Mouse (Mus musculus): ENCODE measurements around the gene Sgip1. TPM values are rescaled to one million over a fixed set of nuclear protein-coding genes. Genes with fewer than 3 reads are reported as not detected.

Sgip1 gene
- total RNA-seq, 2 experiments from 2014 or later = 4.2 to 5.3 TPM

GRCm38 (mm10) chr4:102887770-102888689 is 146.9 kb downstream of the Sgip1 start:
- ATAC-seq (replicated peaks; ENCODE audit: poor library complexity) = no peak

DNA sequence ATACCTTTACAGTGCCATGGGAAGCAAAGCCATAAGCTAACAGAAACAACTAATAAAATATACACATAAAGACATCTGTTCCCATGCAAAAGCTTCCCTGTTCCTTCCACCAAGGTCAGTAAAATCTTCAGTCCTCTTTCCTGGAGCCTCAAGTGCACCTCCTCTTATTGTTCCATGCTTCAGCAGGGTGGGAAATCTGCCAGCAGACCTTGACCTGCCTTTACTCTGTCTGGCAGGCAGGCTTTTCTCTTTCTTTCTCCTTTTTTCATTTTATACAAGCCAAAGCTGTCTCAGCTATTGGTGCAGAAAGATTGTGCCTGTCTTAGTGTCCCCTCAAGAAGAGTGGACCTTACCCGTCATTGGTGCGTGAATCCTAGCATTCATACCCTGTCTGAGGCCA is 154.8 kb downstream of the Sgip1 start:
- ATAC-seq (replicated peaks; ENCODE audit: poor library complexity) = no peak

GRCm38 (mm10) chr4:102898987-102899386 is 157.9 kb downstream of the Sgip1 start:
- ATAC-seq (replicated peaks; ENCODE audit: poor library complexity) = no peak

DNA sequence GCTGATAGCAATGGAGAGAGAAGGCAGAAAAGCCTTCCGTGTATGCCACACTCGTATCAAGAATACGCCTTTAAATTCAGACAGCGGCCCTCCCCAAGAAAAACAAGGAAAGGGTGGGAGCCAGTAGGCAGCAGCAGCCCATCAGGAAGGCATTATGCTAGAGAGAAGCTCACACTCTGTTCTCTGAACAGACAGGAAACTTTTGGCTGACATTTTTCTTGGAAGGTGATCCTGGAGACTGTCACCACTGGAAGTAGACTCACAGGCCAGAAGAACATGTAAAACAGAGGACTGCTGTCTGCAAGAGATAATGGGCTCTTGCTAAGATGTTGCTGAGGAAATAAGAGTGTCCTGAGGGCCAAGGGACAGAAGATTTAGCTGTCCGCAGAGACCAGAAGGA is 158.6 kb downstream of the Sgip1 start:
- ATAC-seq (replicated peaks; ENCODE audit: poor library complexity) = no peak

- no peak for ATAC-seq (replicated peaks; ENCODE audit: poor library complexity)
Measured at GRCm38 (mm10) chr4:102900166-102900565, 159.1 kb downstream of the Sgip1 start.

- no peak for ATAC-seq (replicated peaks; ENCODE audit: poor library complexity)
Measured at GRCm38 (mm10) chr4:102907843-102908427, 166.8 kb downstream of the Sgip1 start.

DNA sequence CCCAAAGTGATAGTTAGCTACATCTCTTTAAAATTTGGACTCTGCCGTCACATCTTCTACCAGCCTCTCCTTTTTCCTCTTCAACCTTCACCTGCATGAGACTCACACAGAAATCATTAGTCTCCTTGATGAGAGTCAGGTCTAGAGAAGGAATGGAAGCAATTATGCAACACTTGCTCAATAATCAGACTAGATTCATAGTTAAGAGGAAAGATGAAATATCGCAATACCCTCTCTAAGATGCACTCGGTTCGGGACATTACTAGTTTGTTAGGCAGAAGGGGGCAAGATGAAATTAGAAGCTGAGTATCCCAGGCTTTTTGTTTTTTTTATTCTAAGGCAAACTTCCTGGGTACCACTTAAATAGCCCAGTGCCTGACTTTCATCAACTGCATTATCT is 169.1 kb downstream of the Sgip1 start:
- peak; percentile 80 for ATAC-seq (replicated peaks; ENCODE audit: poor library complexity)

DNA sequence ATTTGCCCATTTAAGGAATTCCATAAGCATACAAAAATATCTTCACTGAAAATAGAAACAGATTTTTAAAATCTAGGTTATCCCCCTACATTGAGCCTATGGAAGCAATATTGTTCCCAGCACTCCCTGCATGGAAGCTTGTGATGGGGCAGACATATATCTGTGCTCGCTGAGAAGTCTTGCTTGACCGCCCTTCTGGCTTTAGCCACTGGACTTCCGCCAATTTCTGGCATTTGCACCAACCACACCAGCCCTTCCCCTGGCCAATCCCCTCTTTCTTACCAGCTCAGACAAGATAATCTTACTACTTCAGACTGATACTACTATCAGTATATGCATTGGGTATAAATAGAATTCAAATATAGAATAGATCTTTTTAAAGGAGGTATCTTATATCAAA is 172.1 kb downstream of the Sgip1 start:
- no peak for ATAC-seq (replicated peaks; ENCODE audit: poor library complexity)

GRCm38 (mm10) chr4:102913700-102914327 is 172.7 kb downstream of the Sgip1 start:
- ATAC-seq (replicated peaks; ENCODE audit: poor library complexity) = peak; percentile 72

DNA sequence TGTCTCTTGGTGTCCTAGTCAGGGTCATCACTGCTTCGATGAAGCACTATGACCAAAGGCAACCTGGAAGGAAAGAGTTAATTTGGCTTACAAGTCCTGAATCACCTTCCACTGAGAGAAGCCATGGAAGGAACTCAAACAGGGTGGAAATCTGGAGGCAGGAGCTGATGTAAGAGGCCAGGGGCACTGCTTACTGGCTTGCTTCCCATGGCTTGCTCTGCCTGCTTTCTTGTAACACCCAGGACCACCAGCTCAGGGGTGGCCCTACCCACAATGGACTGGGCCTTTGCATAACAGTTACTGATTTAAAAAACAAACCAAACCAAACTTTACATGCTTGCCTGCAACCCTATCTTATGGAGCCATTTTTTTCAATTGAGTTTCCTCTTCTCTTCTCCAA is 177.1 kb downstream of the Sgip1 start:
- ATAC-seq (replicated peaks; ENCODE audit: poor library complexity) = no peak

DNA sequence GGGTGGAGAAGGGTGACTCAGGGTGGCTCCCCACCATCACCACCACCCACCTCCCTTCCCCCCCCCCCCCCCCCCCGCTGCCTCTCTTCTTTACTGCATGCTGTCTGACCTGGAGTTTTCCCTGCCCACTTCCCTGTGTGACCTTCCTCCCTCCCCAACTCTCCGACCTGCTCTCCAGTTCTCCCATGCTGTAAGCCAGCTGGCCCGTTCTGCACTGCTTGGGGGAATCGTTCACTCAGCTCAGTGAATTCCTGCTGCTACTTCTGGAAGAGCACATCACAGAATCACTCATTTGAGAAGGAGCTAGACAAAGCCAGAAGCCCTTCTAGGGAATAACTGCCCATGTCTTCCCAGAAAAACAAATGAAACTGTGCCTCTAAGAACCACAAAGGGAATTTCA is 188.4 kb downstream of the Sgip1 start:
- no peak for ATAC-seq (replicated peaks; ENCODE audit: poor library complexity)

- ATAC-seq (replicated peaks; ENCODE audit: poor library complexity) = peak; percentile 97
Measured at GRCm38 (mm10) chr4:102930679-102931078, 189.6 kb downstream of the Sgip1 start.

- ATAC-seq (replicated peaks; ENCODE audit: poor library complexity) = no peak
Measured at GRCm38 (mm10) chr4:102940266-102940665, 199.2 kb downstream of the Sgip1 start.

GRCm38 (mm10) chr4:102940738-102941137 is 199.6 kb downstream of the Sgip1 start:
- ATAC-seq (replicated peaks; ENCODE audit: poor library complexity) = no peak

- peak; percentile 98 for ATAC-seq (replicated peaks; ENCODE audit: poor library complexity)
Measured at GRCm38 (mm10) chr4:102944325-102944724, 203.2 kb downstream of the Sgip1 start.

DNA sequence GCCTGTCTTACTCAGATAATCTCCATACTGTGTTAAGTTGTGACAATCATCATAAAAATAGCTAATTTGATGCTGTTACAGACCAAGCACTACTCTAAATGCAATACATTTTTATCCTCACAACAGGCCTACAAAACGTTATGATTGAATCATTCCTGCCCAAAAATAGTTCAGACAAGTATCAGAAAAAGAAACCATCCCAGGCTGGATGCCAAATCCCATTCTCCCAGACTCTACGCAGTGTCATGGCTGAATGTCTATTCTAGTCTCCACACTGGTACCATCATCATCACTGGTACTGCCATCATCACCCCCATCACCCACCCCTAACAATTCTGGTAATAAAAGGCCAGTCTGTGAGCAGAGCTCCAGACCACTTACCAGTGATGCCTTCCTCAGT is 211.4 kb downstream of the Sgip1 start:
- no peak for ATAC-seq (replicated peaks; ENCODE audit: poor library complexity)

DNA sequence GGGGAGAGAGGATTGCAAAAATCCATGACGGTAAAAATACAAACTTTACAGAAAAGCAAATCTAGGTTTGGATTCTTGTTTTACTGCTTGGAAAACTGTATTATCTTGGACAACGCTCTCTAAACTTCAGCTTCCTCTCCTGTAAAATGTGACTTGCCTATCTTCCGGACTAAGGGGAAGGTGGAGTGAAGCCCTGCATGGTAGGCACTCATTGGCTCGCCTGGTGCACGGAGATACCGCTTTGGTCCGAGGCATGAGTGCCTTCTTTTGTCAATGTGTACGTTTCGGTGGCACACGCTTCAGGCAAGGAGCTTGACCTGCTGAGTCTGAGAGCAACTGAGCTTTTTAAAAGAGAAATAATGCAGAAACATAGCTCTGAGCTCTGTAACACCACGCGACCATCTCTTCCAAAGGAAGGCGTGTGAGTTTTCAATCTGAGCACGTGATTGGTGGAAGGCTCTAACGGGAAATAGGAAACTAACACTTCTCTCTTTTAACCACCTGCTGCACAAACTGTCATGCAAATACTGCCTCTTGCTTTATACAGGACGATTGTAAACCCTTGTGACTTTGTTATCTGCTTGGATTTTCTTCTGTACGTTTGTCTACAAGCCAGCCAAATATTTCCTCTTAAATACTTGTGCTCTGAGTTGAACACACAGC is 214.3 kb downstream of the Sgip1 start:
- ATAC-seq (replicated peaks; ENCODE audit: poor library complexity) = peak; percentile 83

GRCm38 (mm10) chr4:102959409-102959808 is 218.3 kb downstream of the Sgip1 start:
- peak; percentile 61 for ATAC-seq (replicated peaks; ENCODE audit: poor library complexity)

- ATAC-seq (replicated peaks; ENCODE audit: poor library complexity) = peak; percentile 35; the same call in 1 of the 2 replicates
Measured at GRCm38 (mm10) chr4:102964174-102964573, 223.1 kb downstream of the Sgip1 start.

GRCm38 (mm10) chr4:102967811-102968210 is 226.7 kb downstream of the Sgip1 start:
- no peak for ATAC-seq (replicated peaks; ENCODE audit: poor library complexity)

- ATAC-seq (replicated peaks; ENCODE audit: poor library complexity) = no peak
Measured at GRCm38 (mm10) chr4:102969599-102969998, 228.5 kb downstream of the Sgip1 start.
